Mouse (Mus musculus) erythroblast, embryonic 14.5 days (primary cell): ENCODE measurements around the gene Txnrd1.

ENCODE experiments used
- GATA1 ChIP-seq: IDR thresholded peaks from 2 replicates; pipeline ENCODE4 v1.6.1; 2012; ENCODE audit warnings: low read length, inconsistent platforms, mixed read lengths
- TAL1 ChIP-seq: IDR thresholded peaks from 3 replicates; pipeline ENCODE4 v1.6.1; 2012; ENCODE audit warnings: low read length, inconsistent platforms, mixed read lengths

GRCm38 (mm10) chr10:82860929-82861315 lies 27.2 kb downstream of the Txnrd1 start:
- TF ChIP-seq GATA1 (no peak), TAL1 (no peak)
